Mouse (Mus musculus): ENCODE data around the gene Apoa4. TPM values are rescaled to one million over a fixed set of nuclear protein-coding genes. Genes with fewer than 3 reads are reported as not detected.
A peak's percentile ranks its signal among the peaks of the same experiment; 100 is the strongest.

Gene Apoa4
- total and polyA plus RNA-seq, 2 experiments, result 177 to 323 TPM

DNA sequence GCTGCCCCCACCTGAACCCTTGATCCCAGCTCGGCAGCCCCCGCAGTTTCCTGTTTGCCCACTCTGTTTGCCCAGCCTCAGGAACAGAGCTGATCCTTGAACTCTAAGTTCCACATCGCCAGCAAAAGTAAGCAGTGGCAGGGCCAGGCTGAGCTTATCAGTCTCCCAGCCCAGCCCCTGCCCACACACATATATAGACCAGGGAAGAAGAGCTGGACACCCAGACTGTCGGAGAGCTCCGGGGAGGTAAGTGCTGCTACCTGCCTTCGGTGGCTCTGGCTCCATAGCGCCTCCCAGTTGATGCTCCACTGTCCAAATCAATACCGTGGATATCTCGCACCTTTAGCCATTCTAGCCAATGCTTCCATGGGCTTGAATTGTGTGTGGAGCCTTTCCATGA lies 12.0 kb upstream of the Apoa4 start, which contains the start of gene Apoa1:
Apoa1 (plus strand) TSS at position 90 of the 400 bp plus-strand sequence.
- Histone ChIP-seq H3K9ac (ENCODE audit: low read depth, low read length) (peak within 1 kb of the TSS; percentile 85), H3K79me2 (ENCODE audit: control insufficient read depth, insufficient read depth, low read length) (no peaks in the 10 kb centered on the region), H3K4me3 (ENCODE audit: insufficient read depth, low read depth, low read length) (peak within 1 kb of the TSS; percentile 56), H3K27ac (replicated peaks; ENCODE audit: insufficient read depth, low read depth, low read length) (peak within 1 kb of the TSS; percentile 90), H3K36me3 (ENCODE audit: control insufficient read depth, insufficient read depth, low read length) (peaks cover 4% of the 10 kb centered on the region; the same call in 1 of the 2 replicates), H3K4me1 (ENCODE audit: control insufficient read depth, insufficient read depth, low read length) (peaks cover 25% of the 10 kb centered on the region), H3K27me3 (ENCODE audit: control insufficient read depth, insufficient read depth, low read length) (no peaks in the 10 kb centered on the region)
- TF ChIP-seq CTCF (IDR thresholded peaks at IDR 0.05; ENCODE audit: low read depth, low read length) (peak; percentile 44; the same call in 1 of the 2 replicates), POLR2A (IDR thresholded peaks at IDR 0.05; ENCODE audit: extremely low read depth, insufficient read depth, low read length) (peak; percentile 94)
- DNase-seq (ENCODE audit: extremely low read depth, low read depth, low spot score), result peak; percentile 89
- WGBS, result 19% methylated on average over 9 of the region's 9 CpGs

GRCm38 (mm10) chr9:46229573-46230449 lies 10.7 kb upstream of the Apoa4 start:
- 5% methylated on average over 37 of the region's 37 CpGs for WGBS
- Histone ChIP-seq H3K4me1 (ENCODE audit: control insufficient read depth, insufficient read depth, low read length) (peaks cover 17% of the 10 kb centered on the region; the same call in 1 of the 2 replicates), H3K79me2 (ENCODE audit: control insufficient read depth, insufficient read depth, low read length) (peaks cover 8% of the 10 kb centered on the region), H3K27ac (replicated peaks; ENCODE audit: insufficient read depth, low read depth, low read length) (peak overlapping the region; percentile 90), H3K27me3 (ENCODE audit: control insufficient read depth, insufficient read depth, low read length) (no peaks in the 10 kb centered on the region), H3K36me3 (ENCODE audit: control insufficient read depth, insufficient read depth, low read length) (peaks cover 4% of the 10 kb centered on the region; the same call in 1 of the 2 replicates), H3K4me3 (ENCODE audit: insufficient read depth, low read depth, low read length) (peak overlapping the region; percentile 56), H3K9ac (ENCODE audit: low read depth, low read length) (peak overlapping the region; percentile 85)
- TF ChIP-seq CTCF (IDR thresholded peaks at IDR 0.05; ENCODE audit: low read depth, low read length) (peak; percentile 72), POLR2A (IDR thresholded peaks at IDR 0.05; ENCODE audit: extremely low read depth, insufficient read depth, low read length) (peak; percentile 85)
- peak; percentile 86 for DNase-seq (ENCODE audit: extremely low read depth, low read depth, low spot score)

GRCm38 (mm10) chr9:46230450-46230975 lies 10.0 kb upstream of the Apoa4 start:
- Histone ChIP-seq H3K9ac (ENCODE audit: low read depth, low read length) (peak overlapping the region; percentile 85), H3K4me1 (ENCODE audit: control insufficient read depth, insufficient read depth, low read length) (peaks cover 13% of the 10 kb centered on the region; the same call in 1 of the 2 replicates), H3K36me3 (ENCODE audit: control insufficient read depth, insufficient read depth, low read length) (peaks cover 4% of the 10 kb centered on the region; the same call in 1 of the 2 replicates), H3K79me2 (ENCODE audit: control insufficient read depth, insufficient read depth, low read length) (peaks cover 8% of the 10 kb centered on the region), H3K27ac (replicated peaks; ENCODE audit: insufficient read depth, low read depth, low read length) (peak overlapping the region; percentile 90), H3K4me3 (ENCODE audit: insufficient read depth, low read depth, low read length) (peak overlapping the region; percentile 56), H3K27me3 (ENCODE audit: control insufficient read depth, insufficient read depth, low read length) (no peaks in the 10 kb centered on the region)
- WGBS, result 16% methylated on average over 13 of the region's 13 CpGs
- TF ChIP-seq POLR2A (IDR thresholded peaks at IDR 0.05; ENCODE audit: extremely low read depth, insufficient read depth, low read length), result peak; percentile 75
- TF ChIP-seq CTCF (IDR thresholded peaks at IDR 0.05; ENCODE audit: low read depth, low read length), result peak; percentile 25; the same call in 1 of the 2 replicates
- DNase-seq (ENCODE audit: extremely low read depth, low read depth, low spot score), result peak; percentile 89

- 24% methylated on average over 6 of the region's 6 CpGs for WGBS
- peaks cover 8% of the 10 kb centered on the region for H3K79me2 ChIP-seq (ENCODE audit: control insufficient read depth, insufficient read depth, low read length)
- H3K4me3 ChIP-seq (ENCODE audit: insufficient read depth, low read depth, low read length), result peak overlapping the region; percentile 87
- H3K36me3 ChIP-seq (ENCODE audit: control insufficient read depth, insufficient read depth, low read length), result peaks cover 4% of the 10 kb centered on the region; the same call in 1 of the 2 replicates
- H3K27ac ChIP-seq (replicated peaks; ENCODE audit: insufficient read depth, low read depth, low read length), result peak overlapping the region; percentile 97
- TF ChIP-seq POLR2A (IDR thresholded peaks at IDR 0.05; ENCODE audit: extremely low read depth, insufficient read depth, low read length) (peak; percentile 87; the same call in 1 of the 2 replicates), CTCF (IDR thresholded peaks at IDR 0.05; ENCODE audit: low read depth, low read length) (no peak)
- peak overlapping the region; percentile 95 for H3K9ac ChIP-seq (ENCODE audit: low read depth, low read length)
- peak; percentile 96 for DNase-seq (ENCODE audit: extremely low read depth, low read depth, low spot score)
- H3K27me3 ChIP-seq (ENCODE audit: control insufficient read depth, insufficient read depth, low read length), result no peaks in the 10 kb centered on the region
- peaks cover 13% of the 10 kb centered on the region for H3K4me1 ChIP-seq (ENCODE audit: control insufficient read depth, insufficient read depth, low read length)
These were observed 5.3 kb upstream of the Apoa4 start for GRCm38 (mm10) chr9:46235196-46235595.

DNA sequence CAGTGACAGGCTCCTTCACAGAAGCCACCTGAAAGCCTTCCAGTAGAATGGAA lies 5.1 kb upstream of the Apoa4 start, which contains the start of gene Apoc3:
Apoc3 (minus strand) TSS at position 41 of the 53 bp plus-strand sequence.
- TF ChIP-seq CTCF (IDR thresholded peaks at IDR 0.05; ENCODE audit: low read depth, low read length), result no peak
- no peak for TF ChIP-seq POLR2A (IDR thresholded peaks at IDR 0.05; ENCODE audit: extremely low read depth, insufficient read depth, low read length)
- peaks cover 15% of the 10 kb centered on the region for H3K4me1 ChIP-seq (ENCODE audit: control insufficient read depth, insufficient read depth, low read length)
- no peak for DNase-seq (ENCODE audit: extremely low read depth, low read depth, low spot score)
- H3K9ac ChIP-seq (ENCODE audit: low read depth, low read length), result peak within 1 kb of the TSS; percentile 95
- H3K79me2 ChIP-seq (ENCODE audit: control insufficient read depth, insufficient read depth, low read length), result peaks cover 8% of the 10 kb centered on the region
- H3K4me3 ChIP-seq (ENCODE audit: insufficient read depth, low read depth, low read length), result peak within 1 kb of the TSS; percentile 87
- H3K36me3 ChIP-seq (ENCODE audit: control insufficient read depth, insufficient read depth, low read length), result peaks cover 4% of the 10 kb centered on the region; the same call in 1 of the 2 replicates
- H3K27ac ChIP-seq (replicated peaks; ENCODE audit: insufficient read depth, low read depth, low read length), result peak within 1 kb of the TSS; percentile 97
- no peaks in the 10 kb centered on the region for H3K27me3 ChIP-seq (ENCODE audit: control insufficient read depth, insufficient read depth, low read length)
